Mouse (Mus musculus) MN1 (cell line): ENCODE measurements around the gene D430041D05Rik.

Source experiments
- DNase-seq: peaks from one replicate; pipeline ENCODE4 v3.0.0-alpha.2; 2016; ENCODE audit warnings: low spot score

The D430041D05Rik gene

DNA sequence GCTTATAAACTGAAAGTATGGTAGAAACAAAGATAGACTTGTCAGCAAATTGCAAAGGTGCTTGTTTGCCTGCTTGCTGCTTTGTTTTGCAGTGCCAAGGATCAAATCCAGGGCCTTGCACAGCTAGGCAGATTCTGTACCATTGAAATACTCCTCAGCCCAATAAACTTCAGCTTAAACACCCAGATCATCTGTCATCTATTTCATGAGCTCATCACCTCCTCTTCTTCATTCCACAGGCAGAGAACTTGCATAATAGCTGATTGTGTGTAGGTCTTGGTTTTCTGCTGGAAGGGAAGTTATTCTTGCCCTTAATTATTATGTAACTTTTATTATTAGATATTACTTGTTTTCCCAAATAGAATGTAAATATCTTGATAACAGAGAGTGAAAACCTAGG, 73.2 kb downstream of the D430041D05Rik start:
- DNase-seq, result no peak

DNA sequence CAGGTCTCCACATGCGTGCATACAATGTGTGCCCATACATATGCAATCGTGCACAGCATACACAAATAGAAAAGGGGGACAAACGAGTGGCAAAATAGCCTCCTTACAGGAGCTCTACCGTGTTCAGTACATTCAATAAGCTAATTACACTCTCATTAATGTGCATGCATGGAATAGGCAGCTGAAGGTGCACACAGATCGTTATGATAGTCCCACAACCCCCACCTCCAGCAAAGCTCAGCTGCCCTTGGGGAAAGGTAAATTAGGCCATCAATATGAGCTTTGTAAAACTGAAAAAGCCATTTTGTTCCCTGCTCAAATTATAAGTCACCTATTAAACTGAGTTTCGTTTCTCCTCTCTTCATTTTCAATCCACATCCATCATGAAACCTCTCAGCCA, 75.0 kb downstream of the D430041D05Rik start:
- no peak for DNase-seq

DNA sequence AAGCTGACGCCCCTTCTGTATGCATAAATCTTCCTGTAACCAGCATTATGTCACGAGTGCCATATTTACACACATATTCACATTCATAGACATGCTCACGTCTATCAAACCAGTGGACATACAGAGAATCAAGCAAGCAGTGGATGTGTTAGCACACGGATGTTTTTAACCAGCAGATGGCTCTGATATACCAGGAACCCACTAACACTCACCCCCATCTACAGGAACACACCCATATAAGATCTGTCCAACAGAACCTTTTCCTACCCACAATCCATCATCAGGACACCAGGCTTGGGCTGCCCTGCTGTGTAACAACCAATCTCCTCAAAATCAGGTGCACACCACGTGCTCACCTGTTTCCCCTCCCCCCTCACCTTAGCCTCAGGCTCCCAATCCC, 76.9 kb downstream of the D430041D05Rik start:
- no peak for DNase-seq

DNA sequence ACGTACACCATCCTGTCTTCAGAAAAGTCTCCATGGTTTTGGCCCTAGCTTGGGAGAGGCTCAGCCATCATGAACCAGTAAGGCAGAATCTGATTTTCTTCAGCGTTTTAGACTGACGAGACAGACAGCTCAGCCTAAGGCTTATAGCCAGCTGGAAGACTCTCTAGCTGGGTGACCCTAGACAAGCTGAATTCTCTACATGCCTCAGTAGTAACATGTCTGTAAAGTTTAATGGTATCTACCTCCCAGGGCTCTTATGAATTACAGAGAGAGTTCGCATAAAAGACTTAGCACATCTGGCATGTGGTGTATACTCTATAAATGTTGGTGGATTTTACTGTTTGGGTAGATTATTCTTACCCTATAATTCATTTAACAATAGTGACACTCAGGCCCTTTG, 78.1 kb downstream of the D430041D05Rik start:
- DNase-seq, result no peak

DNA sequence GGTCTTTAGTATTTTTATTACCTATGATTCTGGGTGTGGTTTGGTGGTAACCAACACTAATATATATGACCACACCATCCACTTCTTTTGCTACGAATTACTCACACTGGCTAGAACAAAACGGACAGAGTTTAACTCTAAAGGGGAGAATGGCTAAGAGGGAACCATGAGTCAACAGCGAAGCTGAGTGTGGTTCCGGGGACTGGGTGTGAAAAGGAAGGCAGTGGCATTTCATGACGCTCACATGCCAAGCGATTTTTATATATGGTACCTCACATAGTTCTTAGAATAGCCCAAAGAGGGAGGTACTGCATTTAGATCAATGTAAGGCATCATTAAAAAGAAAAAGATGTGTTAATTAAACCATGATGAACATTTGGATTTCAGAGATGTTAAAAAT, 79.6 kb downstream of the D430041D05Rik start:
- no peak for DNase-seq

DNA sequence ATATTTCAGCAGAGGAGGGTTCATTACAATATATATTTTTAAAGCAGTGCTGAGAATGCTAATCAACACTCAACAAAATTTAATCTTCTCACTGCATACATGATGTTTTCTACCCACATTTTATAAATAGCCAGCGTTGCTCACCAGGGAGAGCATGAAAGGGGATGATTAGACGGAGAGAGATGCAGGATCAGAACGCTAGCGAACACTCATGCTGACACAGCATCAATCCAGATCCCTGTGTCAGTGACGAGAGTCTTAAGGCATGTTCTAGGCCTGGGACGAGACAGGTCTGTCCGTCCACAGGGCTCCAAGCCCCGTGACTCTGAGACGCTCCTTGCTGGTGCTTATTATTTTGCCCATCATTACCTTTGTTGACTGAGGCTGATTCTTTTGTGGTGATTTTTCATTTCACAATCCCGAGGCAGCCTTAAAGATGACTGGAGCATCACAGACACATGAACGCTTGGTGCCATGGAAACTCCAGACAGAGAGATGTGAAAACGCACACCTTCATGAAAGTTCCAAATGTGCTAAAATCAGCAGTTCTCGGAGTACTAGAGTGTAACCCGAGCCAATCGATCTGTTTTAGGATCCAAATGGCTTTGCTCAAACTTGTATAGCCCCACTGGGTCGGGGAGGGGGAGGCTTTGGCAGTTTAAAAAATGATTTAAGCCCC, 83.6 kb downstream of the D430041D05Rik start:
- DNase-seq, result no peak

DNA sequence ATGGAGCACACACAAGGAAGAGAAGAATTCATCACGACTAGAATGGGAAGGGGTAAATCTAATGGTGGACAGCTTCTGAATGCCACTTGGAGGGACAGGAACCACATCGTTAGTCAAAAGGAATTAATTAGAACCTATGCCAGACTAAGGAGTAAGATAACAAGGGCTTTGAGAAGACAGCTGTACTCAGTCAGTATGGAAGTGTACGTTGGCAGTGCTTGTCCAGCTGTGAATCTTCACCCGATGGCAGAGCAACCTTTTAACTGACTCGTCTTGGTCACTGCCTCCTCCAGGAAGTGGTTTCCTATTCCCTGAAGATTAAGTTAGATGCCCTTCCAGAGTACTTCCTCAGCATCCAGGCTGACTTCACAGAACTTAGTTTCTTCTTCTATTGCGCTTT, 87.0 kb downstream of the D430041D05Rik start:
- no peak for DNase-seq

DNA sequence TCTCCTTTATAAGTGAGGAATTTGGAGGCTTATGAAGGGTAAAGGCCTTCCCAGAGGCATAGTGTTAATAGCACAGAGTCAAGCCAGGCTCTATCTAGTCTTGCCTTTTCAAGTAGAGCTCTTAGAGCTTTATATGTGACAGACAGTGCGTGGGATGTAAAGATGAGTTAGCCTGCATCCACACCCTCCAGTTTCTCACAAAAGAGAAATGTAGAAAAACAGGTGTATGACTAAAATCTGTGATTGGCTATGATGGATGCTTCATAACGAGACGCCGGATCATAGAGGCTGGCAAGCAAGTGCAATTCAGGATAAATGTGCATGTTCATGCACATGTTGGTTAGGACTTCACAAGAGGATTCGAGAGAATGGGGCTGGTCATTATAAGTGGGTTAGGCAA, 87.5 kb downstream of the D430041D05Rik start:
- DNase-seq, result no peak

DNA sequence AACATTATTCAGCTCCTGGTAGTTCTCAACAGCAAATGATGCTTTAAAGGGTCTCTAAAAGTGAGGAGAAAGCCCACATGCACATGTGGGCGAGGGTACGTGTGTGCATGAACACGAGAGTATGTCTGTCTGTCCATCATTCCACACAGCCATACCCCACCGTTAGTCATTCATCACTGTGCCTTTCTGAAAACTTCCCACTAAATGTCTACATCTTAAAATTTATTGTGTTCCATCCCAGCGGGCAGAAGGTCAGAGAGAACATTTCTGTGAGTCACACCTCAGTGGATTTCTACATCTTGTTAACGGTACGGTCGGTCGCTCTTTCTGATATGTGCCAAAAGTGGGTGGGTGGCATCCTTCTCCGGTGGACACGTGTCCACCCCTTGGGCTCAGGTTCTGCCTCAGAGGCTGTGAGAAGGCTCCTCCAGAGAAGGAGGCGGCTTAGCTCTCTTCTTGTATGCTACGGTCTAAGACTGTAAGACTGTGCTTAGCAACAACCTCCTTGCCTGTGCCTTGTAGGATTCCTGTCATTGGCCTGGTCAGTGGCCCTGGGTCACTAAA, 90.7 kb downstream of the D430041D05Rik start:
- DNase-seq, result no peak

DNA sequence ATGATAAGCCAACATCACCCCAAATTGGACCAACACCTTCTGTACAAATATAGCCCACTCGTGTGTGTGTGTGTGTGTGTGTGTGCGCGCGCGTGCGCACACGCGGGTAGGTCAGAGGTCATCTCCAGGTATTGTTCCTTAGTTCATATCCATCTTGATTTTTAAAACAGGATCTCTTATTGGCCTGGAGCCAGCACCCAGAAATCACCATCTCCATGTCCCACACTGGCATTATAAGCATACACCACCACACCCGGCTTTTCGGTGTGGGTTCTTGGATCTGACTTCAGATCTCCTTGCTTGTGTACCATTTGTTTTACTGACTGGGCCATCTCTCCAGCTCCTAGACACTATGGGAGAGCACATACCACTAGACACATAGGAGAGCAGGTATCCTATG, 91.4 kb downstream of the D430041D05Rik start:
- no peak for DNase-seq

DNA sequence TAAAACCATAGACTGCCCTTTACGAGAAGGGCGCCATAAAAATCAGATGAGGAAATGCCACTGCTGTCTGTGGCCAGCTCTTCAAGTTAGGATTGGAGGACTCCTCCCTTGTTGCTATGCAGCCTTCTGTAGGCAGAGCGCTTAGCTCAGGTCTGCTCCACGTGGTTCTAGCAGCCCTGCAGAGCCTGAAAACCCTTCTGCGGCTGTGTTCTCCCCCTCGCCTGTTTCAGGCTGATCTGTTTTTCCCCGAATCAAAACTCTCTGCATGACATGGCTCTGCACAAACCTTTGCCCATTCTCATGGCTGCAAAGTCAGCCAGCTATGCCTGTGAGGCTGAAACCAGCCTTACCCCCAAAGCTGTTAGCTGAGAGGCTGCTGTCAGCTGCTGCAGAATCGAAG, 91.9 kb downstream of the D430041D05Rik start:
- no peak for DNase-seq

DNA sequence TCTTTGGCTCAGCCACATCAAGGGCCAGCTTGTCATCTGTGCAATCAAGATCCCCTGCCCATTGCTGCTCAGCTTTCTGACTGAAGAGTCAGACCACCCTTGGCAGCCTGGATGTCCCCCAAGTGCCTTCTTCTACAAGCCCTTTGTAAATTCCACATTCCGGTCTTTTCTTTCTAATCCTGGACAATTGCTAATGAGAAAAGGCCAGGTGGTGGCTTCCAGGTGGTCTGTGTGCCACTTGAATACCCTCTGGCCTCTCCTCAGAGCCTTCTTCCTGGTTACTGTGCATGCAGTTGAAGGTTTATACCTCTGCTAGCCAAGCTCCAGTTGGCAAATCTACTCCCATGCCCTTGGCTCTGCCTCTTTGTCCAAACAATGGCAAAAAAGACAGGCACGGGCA, 92.6 kb downstream of the D430041D05Rik start:
- no peak for DNase-seq

DNA sequence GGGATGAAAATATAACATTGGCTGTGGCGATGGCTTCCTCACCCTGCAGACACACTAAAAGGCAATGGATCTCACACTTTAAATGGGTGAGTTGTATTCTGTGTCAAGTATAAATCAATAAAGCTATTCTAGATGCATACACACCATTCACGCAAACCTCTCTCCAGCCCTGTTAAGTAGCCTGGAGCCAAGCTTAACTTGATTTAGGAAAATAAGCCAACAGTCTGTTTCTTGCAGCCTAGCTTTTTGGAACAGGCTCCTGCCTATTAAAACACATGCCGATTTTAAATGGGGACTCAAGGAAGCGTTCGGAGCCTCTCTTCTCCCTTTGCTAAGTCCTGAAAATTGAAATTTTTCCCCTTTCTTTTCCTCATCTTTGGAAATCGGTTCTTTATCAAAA, 93.2 kb downstream of the D430041D05Rik start:
- DNase-seq, result peak; percentile 16

DNA sequence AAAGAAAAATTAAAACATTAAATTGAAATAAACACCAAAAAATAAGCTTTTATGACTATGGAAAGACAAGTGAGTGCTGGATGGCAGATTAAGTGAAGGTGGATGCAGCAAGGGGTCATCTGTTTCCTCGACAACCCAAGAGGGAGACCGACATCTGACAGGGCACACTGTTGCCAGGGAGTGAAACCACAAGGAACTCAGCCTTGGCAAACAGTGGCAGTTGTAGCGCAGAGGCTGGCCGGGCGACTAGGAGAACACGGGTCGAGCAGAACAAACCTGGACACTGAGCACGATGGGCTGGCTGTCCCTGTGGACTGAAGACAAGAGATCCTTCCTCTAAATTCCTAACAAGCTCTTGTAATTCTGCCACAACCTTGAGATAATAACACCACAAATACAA, 94.3 kb downstream of the D430041D05Rik start:
- DNase-seq, result no peak

DNA sequence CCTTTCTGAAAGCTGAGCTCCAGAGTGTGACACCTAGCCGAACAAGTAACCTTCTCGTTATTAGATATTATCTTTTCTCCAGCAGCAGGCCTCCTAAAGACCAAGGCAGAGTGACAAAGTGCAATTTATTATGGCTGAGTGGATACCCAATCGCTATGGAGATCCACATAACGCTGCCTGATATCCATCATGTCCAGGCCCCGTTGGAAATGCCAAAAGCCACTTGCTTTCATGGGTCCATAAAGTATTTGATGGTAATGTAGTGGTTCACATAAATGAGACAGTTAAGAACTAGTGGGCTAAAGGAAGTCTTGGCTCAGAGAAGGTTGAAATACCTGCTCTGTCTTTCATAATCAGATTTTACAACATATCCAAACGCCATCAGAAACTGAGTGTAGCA, 97.6 kb downstream of the D430041D05Rik start:
- no peak for DNase-seq

DNA sequence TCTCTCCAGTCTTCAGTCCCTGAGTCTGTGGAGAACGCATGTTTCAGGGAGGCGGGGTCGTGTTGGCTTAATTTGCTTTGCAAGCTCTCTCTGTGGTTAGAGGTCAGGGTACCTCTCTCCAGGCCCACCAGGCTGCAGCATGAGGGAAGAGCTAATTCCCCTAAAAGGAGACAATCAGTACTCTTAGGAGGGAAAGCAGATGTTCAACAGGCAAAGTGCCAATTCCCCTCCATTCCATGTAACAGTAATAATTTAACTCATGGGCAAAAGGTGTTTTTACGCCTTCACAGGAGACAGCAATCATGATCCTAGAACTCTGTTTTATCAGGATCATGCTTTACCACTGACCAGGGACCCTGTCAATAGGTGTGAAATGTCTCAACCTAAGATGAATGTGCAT, 103.7 kb downstream of the D430041D05Rik start:
- DNase-seq, result no peak

DNA sequence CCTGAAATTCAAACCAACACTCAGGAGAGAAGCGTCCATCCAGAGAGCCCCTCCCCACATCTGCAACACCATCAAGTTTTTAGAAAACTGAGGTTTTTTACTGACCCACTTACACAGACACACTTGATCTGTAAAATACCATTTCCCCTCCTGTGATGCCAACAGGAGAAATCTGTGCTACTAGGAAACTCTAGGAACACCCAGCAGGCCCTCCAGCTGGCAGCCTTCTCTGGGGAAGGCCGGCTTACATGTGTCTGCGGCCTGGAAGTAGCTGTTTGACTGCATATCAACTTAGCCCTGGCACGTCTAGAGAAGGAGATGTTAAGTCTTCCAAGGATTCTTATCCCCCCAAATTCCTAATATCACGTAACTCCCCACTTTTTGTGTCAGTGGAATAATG, 105.1 kb downstream of the D430041D05Rik start:
- no peak for DNase-seq

DNA sequence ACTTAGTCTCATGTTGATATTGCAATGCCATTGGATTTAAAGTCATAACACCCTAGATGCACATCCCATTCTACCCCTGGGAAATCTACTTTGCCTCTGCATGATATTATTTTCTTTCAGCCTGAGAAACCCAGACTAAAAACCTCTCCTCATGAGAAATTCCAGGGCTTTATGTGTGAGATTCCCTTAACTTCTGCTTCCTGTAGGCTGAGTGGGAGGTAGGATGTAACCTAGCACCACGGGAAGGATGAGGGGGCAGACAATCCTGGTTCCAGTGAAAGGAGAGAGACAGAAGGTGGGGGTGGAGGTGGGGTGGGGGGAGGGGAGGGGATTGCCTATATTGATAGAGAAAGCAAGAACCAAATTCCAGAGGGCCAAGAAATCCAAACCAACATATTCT, 110.9 kb downstream of the D430041D05Rik start:
- no peak for DNase-seq

DNA sequence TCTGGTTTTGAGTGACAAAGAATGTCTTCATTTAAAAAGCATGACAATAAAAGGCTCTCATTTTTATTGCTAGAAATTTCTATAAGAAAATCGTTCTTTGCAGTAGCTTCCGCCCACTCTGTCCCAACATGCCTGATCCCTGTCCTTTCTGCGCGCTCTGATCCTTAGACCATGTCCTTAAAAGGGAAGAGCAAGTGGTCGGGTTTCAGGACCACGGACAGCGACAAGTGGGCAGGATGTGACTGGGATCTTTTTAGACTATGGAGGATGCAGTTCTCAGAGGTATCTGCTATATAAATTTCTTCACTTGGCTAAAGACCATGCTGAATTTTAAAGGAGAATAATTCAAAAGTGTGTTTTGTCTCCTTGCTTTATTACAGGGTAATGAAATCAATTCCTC, 111.7 kb downstream of the D430041D05Rik start:
- DNase-seq, result no peak

DNA sequence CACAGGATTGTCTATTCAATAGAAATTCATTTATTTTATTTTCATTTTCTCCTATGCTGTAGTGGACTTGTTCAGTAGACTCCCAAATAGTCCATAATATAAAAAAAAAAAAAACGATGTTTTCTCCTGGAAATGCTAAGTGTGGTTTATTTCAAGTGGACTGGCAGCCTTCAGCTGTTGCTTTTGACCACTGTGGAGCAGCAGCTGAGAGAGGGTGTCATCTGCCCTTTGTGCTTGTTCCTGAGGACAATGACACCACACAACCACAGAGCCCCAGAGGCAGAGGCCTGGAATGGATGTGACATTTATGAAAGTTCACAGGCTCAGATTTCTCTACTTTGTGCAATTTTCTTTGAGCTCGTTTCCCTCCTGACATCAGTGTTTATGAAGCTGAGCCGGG, 124.0 kb downstream of the D430041D05Rik start:
- no peak for DNase-seq

DNA sequence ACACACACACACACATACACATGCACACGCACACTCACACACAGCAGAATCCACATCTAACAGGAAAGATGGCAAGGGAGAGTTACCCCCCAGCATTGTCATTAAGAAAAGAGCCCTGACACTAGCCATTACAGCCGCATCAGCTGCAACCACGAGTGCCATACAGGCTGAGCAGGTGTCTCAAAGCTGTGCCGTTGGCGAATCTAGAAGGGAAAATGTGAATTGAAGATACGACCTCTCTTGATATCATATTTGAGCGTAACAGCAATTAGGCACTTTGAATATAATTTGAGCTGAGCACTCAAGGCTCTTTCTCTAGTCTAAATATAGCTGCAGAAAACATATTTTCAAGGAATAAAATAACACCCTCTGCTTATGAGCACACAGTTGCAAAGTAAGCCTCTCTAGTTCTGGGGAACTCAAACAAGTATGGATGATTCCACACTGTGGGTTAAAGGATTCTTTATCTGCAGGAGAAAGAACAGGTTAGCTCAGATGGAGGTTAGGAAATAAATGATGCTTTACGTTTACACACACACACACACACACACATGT, 127.3 kb downstream of the D430041D05Rik start:
- DNase-seq, result no peak

DNA sequence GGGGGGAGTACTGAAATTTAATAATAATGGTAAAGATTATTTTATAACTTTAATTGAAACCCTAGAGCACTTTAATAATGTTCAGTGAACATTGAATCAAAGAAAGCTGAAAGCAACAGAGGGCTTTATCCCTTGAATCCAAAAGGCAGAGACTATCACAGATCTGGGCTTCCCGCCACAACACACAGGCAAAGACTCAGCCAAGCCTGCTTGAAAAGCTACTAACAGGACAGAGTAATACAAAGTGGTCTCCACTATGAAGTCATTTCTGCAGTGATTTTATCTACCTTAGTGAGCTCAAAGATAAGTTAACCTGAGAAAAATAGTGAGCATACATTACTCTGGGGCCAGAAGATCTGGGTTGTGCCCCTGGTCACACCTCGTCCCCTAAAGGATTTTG, 128.0 kb downstream of the D430041D05Rik start:
- no peak for DNase-seq

DNA sequence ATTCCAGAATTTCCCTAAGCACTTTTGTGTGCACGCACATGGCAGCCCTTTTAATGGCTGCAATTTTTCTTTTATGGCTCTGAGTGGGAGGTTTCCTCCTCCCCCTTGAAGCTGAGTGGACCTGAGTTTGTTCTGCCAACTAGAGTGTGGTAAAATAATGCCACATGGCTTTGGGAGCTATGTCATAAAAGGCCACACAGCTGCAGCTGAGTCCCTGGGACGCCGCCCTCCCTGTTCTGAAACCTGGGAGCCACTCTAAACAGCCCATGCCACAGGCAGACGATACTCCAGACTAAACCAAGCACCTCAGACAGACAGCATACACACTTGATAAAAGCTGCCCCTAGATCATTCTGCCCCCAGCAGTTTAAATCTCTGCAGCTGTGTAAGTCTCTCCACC, 143.8 kb downstream of the D430041D05Rik start:
- no peak for DNase-seq

DNA sequence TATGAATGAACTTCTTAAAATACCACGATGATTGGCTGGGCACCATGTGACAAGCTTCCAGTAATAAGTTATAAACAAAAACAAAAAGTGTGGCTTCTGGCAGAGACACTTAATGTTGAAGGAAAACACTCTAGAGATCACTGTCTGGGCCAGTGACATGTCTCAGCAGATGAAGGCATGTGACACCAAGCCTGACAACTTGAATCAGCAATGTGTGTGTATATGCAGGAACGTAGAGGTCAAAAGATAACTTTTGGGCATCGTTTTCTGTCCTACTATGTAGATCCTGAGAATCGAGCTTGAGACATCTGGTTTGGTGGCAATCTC, 149.1 kb downstream of the D430041D05Rik start:
- DNase-seq, result no peak
